Mouse (Mus musculus) urinary bladder, postnatal 4 days (tissue): Measurements from ENCODE around the gene Fgd5.
A peak's percentile ranks its signal among the peaks of the same experiment; 100 is the strongest.

Experiments
- DNase-seq, 2 experiments: peaks; one replicate each; pipeline ENCODE4 v3.0.0; 2021 to 2022; ENCODE audit warnings: low spot score in 2 of 2

Fgd5 gene

DNA sequence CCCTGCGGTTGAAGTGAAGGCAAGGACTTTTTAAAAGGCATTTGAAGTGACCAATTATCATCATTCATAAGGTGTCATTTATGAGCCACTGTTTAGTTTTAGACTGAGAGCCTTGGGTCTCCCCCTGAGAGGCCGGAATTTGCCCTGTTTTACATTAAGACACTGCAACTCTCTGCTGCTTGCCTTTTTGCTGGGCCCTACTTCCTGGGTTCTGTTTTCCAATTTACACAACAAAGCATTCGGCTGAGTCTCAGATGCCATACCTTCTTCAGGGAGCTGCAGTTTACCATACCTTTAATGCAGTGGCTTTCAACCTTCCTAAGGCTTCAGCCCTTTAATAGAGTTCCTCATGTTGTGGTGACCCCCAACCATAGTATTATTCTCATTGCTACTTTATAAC is 26.1 kb downstream of the Fgd5 start:
- no peak for DNase-seq

DNA sequence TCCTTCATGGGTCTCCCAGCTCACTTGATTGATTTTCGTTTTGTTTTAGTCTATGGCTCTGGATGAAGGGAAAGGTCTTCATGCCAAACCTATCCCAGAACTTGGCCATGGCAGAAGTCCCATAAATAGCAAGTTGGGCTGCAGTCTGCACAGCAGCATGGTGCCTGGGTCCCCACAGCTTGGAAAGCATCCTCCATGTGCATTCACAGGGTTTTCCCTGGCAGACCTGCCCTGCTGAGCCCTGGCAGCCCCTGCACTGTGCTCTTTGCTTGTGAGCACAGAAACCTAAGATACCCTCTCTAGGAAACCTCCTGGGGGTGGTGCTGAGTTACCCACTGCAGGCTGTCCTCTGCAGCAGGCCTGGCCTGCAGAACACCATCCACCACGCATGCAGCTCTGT is 32.2 kb downstream of the Fgd5 start:
- no peak for DNase-seq

DNA sequence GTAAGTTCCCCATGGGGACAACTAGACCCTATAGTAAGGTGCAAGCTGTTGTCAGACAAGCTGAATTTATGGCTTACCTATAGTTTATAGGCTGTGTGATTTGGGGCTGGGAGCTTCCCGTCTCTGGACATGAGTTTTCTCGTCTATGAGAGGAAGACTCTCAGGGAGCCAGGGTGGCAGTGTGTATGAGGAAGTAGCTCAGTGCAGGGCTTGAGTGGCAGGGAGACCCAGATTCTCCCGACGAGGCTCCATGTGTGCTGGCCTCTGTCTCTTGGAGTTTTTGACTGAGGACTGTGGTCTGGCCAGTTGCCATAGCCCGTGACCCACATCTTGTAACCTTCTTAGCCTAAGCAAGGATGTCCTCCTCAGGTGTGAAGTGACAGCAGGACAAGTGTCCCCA is 33.7 kb downstream of the Fgd5 start:
- DNase-seq = no peak

DNA sequence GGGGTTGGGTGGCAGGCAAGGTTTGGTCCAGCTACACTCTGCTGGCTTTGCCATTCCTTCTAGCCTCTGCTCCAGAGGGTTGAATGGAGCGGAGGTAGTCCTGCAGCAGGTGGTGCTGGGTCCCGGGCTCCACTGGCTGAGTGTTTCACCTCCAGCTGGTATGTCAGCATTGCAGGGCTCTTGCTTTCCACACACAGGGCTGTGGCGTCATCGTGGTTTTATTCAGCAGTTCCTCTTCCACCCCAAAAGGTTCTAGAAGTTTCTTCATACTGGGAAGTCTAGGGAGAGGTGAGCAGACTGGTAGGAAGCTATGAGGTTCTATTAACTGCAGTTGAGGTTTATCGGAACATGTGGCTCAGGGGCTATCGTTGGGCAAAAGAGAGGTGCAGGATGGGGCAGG is 34.4 kb downstream of the Fgd5 start:
- DNase-seq = no peak

DNA sequence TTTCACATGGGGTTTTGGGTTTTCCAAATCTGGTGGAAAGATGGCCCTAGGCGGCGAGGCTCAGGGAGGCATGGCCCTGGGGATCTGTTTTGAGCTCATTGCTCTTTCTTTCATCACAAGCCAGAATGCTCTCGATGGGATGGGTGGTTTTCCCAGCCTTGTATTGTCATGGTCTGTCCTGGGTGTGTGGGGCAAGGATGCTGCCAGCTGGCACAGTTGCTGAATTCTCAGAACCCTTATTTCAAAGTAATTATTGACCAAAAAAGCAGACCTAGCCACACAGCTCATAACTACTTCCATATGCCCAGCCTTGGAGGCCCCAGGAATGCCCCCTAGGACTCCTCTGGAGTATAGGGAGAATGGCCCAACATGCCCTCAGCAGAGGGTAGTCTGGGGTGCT is 34.9 kb downstream of the Fgd5 start:
- DNase-seq = no peak

DNA sequence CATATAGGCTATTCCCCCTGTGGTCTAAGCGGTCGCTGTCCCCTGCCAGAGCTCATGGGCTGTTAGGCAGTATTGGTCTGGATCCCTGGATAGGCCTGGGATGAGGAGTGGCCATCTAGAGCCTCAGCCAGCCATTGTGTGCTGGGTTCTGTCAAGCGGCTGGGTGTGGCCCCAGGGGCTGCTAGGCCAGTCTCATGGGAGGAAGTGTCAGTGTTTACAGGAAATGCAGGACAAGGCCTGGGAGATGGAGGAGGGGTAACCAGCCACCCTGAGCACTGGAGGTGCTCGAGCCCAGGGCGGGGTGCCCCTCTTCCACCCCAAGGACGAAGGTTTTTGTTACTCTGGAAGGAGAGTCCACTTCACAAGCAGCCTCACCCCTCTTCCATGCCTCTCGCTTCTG is 36.3 kb downstream of the Fgd5 start:
- DNase-seq = no peak

DNA sequence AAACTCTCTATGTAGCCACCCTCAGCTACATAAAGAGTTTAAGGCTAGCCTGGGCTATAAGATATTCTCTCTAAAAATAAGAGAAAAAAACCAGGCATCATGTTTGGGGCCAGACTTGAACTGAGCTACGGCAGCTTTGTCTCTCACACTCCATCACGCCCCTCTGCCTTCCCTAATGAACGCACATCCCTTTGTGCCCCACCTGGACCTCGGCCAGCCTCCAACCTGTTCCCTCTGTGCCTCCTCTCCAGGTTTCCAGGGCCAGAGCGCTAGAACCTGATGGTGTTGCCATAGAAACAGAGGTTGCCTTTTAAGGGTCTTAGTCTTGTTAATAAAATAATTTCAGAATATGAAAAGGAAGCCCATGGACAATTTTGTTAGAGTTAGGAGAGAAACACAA is 37.2 kb downstream of the Fgd5 start:
- DNase-seq = no peak

DNA sequence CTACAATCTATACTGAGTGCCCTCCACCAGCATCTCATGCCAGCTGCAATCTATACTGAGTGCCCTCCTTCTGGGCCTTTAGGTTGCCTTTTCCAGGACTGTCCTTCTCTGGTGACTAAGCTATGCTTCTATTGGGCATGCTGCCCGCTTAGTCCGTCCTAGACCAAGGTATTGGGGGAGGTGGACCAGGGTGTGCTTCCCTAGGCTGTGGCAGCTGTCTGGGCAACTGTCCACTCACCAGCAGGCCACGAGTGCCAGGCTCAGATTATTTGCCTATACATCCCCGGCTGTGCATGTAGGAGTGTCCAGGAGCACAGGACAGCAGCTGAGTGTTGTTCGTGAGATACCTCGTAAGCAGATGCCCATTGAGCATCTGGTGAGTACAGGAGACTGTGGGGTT is 38.1 kb downstream of the Fgd5 start:
- DNase-seq = no peak

DNA sequence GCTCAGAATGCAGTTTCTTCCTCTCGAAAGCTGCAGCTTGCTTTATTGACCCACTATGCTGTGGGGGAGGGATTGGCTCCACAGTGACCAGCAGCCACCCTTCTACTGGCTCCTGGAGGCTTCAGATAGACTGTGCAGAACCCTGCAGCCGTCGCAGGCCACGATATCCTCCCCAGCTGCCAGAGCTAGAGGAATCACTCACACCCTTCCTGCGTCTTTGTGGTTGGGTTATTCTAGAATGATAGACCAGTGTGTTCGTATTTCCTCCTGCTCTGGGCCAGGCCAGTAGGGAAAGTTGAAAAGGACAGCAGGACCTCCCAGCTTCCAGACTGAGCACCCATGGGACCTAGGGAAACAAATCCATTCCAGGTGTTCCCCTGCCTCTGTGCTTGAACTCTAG is 39.7 kb downstream of the Fgd5 start:
- no peak for DNase-seq

DNA sequence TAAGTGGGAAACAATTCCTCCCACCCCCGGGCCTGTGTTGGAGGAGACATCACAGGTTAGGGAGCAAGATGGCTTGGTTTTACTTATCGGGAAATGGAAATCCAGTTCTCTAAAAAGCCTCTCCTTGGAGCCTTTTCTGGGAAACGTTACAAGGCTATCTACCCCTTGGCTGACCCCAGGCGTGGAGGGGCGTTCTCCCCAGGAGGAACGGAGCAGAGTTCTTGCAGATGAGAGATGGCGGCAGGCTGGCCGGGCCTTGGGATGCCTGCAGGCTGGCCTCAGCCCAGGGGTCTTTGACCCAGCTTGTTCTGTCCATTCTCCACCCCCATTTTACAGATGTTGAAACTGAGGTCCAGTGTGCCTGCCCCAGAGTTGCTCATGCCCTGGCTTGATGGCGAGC is 42.4 kb downstream of the Fgd5 start:
- DNase-seq = peak; percentile 56 to 70

DNA sequence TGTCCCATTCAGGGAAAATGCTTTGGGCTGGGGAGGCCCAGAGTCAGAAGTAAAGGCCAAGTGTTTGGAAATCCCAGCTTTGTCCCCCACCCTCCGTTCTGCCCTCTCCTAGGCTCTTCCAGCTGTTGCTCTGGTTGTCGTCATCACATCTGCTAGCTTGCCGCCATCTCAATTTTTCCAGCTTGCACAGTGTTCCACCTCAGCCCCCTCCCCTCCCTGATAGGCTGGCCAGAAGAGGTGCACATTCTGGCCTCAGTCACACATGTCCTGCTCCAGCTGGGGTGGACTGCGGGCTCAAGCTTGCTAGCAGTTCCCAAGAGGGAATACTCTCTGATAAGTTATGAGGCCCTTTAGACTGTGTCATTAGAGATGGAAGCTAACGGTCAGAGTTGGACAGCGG is 42.8 kb downstream of the Fgd5 start:
- peak in 1 of 2 experiments; percentile 34 for DNase-seq

DNA sequence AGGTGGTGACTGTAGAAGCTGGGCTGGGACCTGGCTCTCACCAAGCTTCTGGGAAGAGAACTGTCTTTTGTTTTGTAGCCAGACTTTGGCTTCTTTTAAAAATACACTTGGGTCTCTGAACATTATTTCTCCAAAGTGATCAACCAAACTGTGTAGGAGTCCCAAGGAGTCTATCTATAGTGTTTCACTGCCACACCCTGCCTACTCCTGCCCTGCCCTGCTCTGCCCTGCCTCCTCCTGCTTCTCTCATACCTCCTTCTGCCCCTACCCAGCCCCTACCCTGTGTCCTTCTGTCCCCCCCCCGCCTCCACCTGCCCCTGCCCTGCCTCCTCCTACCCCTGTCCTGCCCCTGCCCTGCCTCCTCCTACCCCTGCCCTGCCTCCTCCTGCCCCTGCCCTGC is 46.6 kb downstream of the Fgd5 start:
- DNase-seq = no peak

DNA sequence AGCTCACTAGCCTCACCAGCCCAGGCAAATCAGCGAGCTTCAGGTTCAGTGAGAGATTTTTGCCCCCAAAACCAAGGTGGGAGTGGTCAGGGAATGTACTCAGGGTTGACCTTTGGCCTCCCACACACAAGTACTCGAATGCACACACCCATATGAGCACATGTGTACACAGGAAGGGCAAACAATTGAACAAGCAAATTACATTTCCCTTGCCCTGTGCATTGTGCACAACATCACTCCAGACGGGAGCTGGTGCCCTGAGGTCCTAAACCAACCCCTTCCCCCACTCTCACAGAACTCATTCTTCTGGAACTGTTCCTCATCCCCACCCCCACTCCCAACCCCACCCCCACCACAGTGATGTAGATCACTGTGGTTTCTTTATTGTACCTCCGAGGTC is 48.7 kb downstream of the Fgd5 start:
- DNase-seq = no peak

DNA sequence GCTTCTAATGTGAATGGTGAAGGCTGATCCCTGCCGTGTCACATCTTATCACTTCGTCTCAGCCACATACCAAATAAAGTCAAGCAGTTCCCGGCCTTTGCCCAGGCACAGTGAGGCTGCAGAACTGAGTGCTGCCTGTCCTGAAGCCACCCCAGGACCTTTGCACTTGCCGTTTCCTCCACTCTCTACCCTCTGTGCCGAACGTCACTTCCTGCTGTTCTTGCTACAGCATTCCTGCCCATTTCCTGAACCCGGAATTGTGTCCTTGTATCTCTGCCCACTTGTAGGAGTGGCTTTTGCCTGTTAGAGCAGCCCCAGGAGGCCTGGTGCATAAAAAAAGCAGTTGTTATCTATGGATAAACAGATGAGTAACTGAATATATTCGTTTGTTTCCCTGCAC is 52.0 kb downstream of the Fgd5 start:
- DNase-seq = no peak

DNA sequence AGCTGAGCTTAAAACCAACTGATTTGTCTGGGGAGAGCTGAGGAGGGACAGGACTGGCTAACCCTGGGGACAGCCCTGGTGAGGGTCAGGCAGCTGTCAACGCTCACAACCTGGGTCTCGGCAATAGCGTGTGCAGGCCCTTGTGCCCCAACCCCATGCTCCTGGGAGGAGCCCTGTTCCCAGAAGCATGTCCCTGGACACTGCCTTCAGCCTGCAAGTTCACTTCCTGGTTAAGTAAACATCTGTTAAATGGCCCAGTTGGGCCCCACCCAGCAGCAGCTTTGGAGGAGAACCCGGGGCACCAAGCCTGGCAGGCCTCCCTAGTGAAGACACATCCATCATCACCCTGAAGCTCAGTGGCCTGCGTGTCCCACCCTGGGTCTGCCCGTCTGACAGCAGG is 56.0 kb downstream of the Fgd5 start:
- DNase-seq = no peak

DNA sequence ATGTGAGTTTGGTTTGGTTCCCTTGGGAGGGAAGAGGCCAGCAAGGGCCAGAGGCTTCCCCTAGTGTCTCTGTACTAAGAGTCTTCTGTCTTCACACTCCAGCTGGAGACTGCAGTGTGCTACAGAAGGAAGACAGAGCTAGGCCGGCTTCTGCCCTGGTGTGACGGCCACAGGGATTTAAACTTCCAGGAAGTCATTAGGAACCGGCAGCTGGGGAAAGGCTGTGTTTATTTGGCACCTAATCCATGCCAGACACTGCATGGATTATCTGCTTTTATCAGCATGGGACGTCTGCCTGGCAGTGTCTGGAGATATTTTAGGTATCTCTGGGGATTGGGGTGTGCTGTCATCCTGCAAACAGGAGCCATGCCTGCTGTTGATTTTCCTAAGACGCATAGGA is 57.7 kb downstream of the Fgd5 start:
- DNase-seq = peak in 1 of 2 experiments; percentile 30

DNA sequence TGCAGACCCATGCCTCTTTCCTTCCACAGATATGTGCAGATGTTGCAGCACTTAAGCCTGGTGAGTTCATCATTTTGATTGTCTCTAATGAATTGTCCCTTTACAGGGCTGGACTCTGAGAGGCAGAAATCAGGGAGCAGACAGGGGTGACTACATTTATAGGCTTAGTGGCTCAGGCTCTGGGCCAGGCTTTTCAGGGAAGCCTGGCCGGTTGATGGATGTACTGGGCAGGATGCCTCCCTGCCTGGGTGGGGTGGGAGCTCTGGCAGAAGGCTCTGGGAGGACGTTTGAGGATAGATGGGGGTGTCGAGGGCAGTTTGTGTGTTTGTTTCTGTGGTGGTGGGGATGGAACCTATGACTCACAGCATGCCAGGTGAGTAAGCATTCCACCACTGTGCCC is 59.5 kb downstream of the Fgd5 start:
- no peak for DNase-seq

DNA sequence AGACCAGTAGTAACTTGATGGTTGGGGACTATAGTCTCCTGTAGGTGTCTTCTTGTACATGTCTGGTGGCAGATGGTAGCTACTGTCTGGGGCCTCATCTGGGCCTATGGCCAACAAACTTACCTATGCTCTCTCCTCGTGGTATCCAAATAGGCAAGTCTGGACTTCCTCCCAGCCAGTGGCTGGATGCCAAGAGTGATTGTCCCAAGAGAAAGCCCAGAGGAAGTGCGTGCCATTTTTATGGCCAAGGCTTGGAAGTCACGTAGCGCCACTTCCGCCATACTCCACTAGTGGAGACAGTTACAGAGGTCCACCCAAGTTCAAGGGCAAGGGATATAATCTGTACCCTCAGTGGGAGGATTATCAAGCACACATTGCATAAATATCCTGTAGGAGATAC is 62.6 kb downstream of the Fgd5 start:
- no peak for DNase-seq

DNA sequence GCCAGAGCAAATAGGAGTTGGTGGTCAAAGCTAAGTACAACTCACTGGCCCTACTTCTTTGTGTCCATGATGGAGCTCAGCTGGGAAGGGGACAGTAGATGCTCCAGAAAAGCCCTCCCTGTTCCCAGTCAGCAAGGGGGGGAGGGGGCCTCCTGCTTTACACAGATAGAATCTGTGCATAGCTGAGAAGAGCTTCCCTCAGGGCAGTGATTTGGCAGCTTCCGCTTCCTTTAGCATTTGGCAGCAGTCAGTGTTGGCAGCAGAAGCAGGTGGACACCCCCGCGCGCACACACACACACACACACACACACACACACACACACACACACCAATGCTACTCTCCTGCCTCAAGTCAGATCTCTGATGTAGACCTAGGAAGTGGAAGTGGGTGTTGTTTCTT is 63.4 kb downstream of the Fgd5 start:
- no peak for DNase-seq

DNA sequence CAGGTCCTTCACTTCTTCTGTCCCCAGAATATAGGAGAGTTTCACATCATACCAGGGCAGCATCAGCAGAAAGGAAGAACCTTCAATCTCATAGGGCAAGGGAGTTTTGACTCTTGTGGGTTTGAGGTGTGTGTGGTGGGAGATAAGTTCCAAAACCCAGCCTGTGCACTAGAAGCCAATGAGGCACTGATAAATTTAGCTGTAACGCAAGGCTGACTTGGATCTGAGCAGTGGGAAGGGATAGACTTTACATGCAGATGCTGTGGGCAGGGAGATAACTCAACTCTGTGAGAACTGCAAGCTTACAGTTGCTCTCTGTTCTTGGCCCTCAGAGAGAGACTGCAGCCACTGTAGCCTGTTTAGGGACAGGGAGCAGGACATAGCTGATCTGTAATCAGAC is 64.2 kb downstream of the Fgd5 start:
- DNase-seq = no peak

DNA sequence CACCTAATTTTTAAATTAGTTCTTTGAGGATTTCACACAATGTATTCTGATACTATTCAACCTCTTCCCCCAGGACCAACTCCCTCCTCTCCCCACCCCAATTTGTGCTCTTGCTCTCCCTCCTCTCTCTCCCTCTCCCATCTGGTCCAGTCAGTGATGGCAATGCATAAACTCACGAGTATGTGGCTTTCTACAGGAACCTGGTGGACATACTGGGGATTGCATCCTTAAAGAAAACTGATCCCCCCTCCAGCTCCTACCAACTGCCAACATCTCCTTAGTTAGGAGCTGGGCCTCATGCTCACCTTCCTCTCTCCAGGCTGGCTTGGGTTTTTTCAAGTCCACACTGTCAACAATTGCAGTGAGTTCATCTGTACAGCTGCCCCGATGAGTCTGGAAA is 79.1 kb downstream of the Fgd5 start:
- no peak for DNase-seq

DNA sequence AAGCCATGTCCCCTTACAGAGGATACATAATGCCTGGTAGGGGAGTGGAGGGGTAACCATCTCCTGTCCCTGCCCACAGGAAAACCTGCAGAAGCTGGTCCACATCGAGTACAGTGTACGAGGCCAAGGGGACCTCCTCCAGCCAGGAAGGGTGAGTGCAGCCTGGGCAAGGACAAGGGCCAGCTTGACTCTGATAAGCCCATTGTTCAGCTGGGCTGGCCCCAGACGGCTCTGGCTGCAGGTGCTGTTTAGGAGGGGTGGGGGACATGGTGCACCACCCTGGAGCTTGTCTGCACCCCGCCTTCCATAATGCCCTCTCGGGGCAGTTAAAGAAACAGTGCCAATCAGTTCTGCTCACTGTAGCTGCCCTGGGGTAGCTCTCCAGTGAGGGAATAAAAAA is 83.0 kb downstream of the Fgd5 start:
- DNase-seq = no peak

DNA sequence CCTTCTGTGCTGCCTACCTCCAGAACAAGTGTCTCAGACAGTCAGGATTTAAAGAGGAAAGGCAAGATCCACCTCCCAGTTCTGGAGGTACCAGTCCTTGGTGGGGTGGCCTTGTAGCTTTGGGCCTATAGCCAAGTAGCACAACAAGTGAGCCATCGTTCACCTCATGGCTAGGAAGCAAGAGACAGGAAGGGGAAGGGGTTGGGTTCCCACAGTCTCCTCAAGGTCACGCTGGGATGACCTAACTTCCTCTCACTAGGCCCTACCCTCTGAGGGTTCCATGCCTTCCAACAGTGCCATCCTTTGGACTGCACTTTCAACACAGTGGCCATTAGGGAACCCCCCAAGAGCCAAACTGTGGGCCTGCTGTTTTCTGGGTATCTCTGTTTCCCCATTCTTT is 84.8 kb downstream of the Fgd5 start:
- DNase-seq = no peak

DNA sequence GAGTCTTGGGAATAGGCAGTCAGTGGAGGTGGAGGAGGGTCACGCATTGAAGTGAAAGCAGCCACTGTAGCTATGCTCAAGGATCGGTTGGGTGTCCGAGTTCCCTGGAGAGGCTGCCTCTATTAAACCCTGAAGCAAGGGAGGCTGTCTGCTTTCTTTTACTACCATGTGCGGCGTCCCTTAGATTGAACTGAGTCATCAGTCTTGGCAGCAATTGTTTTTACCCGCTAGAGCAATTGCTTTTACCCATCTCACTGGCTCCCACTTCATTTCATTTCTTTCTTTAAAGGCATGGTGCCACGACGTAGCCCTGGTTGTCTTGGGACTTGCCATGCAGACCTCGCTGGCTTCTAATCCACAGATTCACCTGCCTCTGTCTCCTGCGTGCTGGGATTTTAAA is 85.4 kb downstream of the Fgd5 start:
- DNase-seq = no peak
